Mouse (Mus musculus) olfactory bulb, adult 2 months (tissue): Measurements from ENCODE around the gene Yod1.

Experiments used
- CTCF ChIP-seq: fragments of 200-500 bp; IDR thresholded peaks from 2 replicates; pipeline ENCODE4 v1.5.1; 2012; ENCODE audit warnings: low read depth, mild to moderate bottlenecking, low read length, moderate library complexity; ENCODE audit not compliant: insufficient read depth
- POLR2A ChIP-seq: fragments of 200-500 bp; IDR thresholded peaks from 2 replicates; pipeline ENCODE4 v1.6.1; 2012; ENCODE audit warnings: mild to moderate bottlenecking, low read depth, low read length, moderate library complexity; ENCODE audit not compliant: insufficient read depth

DNA sequence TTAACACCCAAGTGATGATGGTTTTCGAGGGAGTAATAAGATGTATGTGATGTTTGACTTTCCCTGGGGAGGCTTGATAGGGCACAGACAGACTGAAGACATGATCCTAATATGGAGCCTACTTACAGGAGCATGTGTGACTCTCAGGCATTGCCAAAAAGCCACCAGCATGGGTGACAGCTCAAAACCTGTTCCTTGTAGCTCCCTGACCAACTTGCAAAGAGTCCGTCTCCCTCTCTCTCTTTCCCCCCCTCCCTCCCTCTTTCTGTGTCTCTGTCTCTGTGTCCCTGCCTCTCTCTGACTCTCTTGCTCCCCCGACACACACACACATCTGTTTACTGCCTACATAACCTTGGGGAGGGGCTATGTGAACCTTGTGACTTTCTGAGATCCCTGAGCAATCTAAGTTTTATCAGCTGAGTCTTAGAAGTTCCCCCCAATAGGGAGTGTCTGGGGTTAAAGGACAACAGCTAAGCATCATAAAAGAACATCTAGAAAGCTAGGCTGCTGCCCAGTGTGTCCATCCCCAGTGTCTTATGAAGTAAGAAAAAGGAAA is 21.5 kb downstream of the Yod1 start:
- TF ChIP-seq POLR2A (no peak), CTCF (no peak)
